Mouse (Mus musculus) macrophage (primary cell): ENCODE measurements around the gene Olfr1275. TPM values are rescaled to one million over a fixed set of nuclear protein-coding genes. Genes with fewer than 3 reads are reported as not detected.

Experiments used
- H3K27ac ChIP-seq: fragments of 350-480 bp; formaldehyde crosslinking; 2 replicates; pipeline ENCODE4 v1.9.0; 2021
- H3K36me3 ChIP-seq: fragments of 350-480 bp; formaldehyde crosslinking; 2 replicates; pipeline ENCODE4 v1.9.0; 2021; ENCODE audit errors: inconsistent target
- H3K4me3 ChIP-seq: fragments of 350-480 bp; formaldehyde crosslinking; 2 replicates; pipeline ENCODE4 v1.9.0; 2021; ENCODE audit errors: inconsistent target
- H3K79me2 ChIP-seq: fragments of 350-480 bp; formaldehyde crosslinking; 2 replicates; pipeline ENCODE4 v1.9.0; 2021; ENCODE audit errors: inconsistent target
- WGBS: methylation state at CpG from one replicate; pipeline ENCODE4 v1.1.7; 2026; ENCODE audit warnings: inconsistent platforms; ENCODE audit not compliant: missing documents; 5-methylcytosine and 5-hydroxymethylcytosine counted together
- polyA plus RNA-seq: library from polyadenylated mRNA; stranded (reverse); fragments of 250-400 nt; gene quantifications from 3 replicates; pipeline ENCODE4 v1.2.4, GENCODE M21; 2018; ENCODE audit warnings: inconsistent platforms
- total RNA-seq, 78 experiments: library from RNA; depleted of rRNA; stranded (reverse); fragments of 250-400 nt; gene quantifications; 1 replicate in 9 of 78; 2 replicates in 24 of 78; 3 replicates in 43 of 78; 4 replicates in 2 of 78; pipeline ENCODE4 v1.2.4; 2018; ENCODE audit warnings: inconsistent platforms in 56 of 78

The Olfr1275 gene
- not detected for total RNA-seq (2018; cell fraction: chromatin; rRNA removed)
- not detected for total RNA-seq (2018; cell fraction: cytosol; rRNA removed)
- total RNA-seq (2018; cell fraction: nucleus; rRNA removed): not detected
- polyA plus RNA-seq: not detected in 3 replicates

- 80% methylated on average over 1 of the region's 1 CpGs for WGBS
- H3K79me2 ChIP-seq: no peaks in the 10 kb centered on the region
- no peaks in the 10 kb centered on the region for H3K36me3 ChIP-seq
- H3K4me3 ChIP-seq: no peak within 1 kb of the TSS
- H3K27ac ChIP-seq: no peak within 1 kb of the TSS
These were observed at the start of gene Olfr1275 for GRCm38 (mm10) chr2:111235186-111235585. Gene Olfr1275 (minus strand): TSS chr2:111235286.

- 71% methylated on average over 2 of the region's 2 CpGs for WGBS
- Histone ChIP-seq H3K36me3 (no peaks in the 10 kb centered on the region), H3K27ac (no peak within 1 kb of the TSS), H3K79me2 (no peaks in the 10 kb centered on the region), H3K4me3 (no peak within 1 kb of the TSS)
These were observed 38.9 kb upstream of the Olfr1275 start, which contains the start of gene Olfr1277 for GRCm38 (mm10) chr2:111274006-111274405. Gene Olfr1277 (minus strand): TSS chr2:111274106.

GRCm38 (mm10) chr2:111254216-111254615 lies 19.1 kb upstream of the Olfr1275 start, which contains the start of gene Olfr1276:
Gene Olfr1276 (plus strand): TSS chr2:111254516.
- H3K36me3 ChIP-seq: no peaks in the 10 kb centered on the region

GRCm38 (mm10) chr2:111229502-111229901 lies 5.6 kb downstream of the Olfr1275 start, which contains the start of gene 4930430A15Rik:
Gene 4930430A15Rik (minus strand): TSS chr2:111229602.
- 86% methylated on average over 6 of the region's 6 CpGs for WGBS
- Histone ChIP-seq H3K36me3 (no peaks in the 10 kb centered on the region), H3K27ac (no peak within 1 kb of the TSS), H3K4me3 (no peak within 1 kb of the TSS), H3K79me2 (no peaks in the 10 kb centered on the region)

More at GRCm38 (mm10) chr2:111254216-111254615, 19.1 kb upstream of the Olfr1275 start, which contains the start of gene Olfr1276:
- no peak within 1 kb of the TSS for H3K4me3 ChIP-seq
- no peak within 1 kb of the TSS for H3K27ac ChIP-seq
- no peaks in the 10 kb centered on the region for H3K79me2 ChIP-seq

GRCm38 (mm10) chr2:111182068-111182467 lies 53.0 kb downstream of the Olfr1275 start:
- H3K27ac ChIP-seq: no peak overlapping the region
- no peaks in the 10 kb centered on the region for H3K79me2 ChIP-seq
- 93% methylated on average over 11 of the region's 11 CpGs for WGBS
- H3K4me3 ChIP-seq: no peak overlapping the region
- H3K36me3 ChIP-seq: no peaks in the 10 kb centered on the region

Other genes with a start within 250 kb of the Olfr1275 start
- not detected in 3 replicates for gene Gm13941, start 129.3 kb downstream of the Olfr1275 start, polyA plus RNA-seq
- not detected in 3 replicates for gene Gm15130, start 82.3 kb downstream of the Olfr1275 start, polyA plus RNA-seq
- not detected in 3 replicates for gene 4930430A15Rik, start 5.7 kb downstream of the Olfr1275 start, polyA plus RNA-seq
- not detected in 3 replicates for gene Olfr1276, start 19.2 kb upstream of the Olfr1275 start, polyA plus RNA-seq
- not detected in 3 replicates for gene Olfr1277, start 38.8 kb upstream of the Olfr1275 start, polyA plus RNA-seq
- not detected in 3 replicates for gene Olfr1278, start 54.9 kb upstream of the Olfr1275 start, polyA plus RNA-seq
- gene Olfr1279, start 65.3 kb upstream of the Olfr1275 start, polyA plus RNA-seq: not detected in 3 replicates
- gene Olfr1280, start 78.7 kb upstream of the Olfr1275 start, polyA plus RNA-seq: not detected in 3 replicates
- gene Olfr1281, start 91.2 kb upstream of the Olfr1275 start, polyA plus RNA-seq: not detected in 3 replicates
- gene Olfr1282, start 100.8 kb upstream of the Olfr1275 start, polyA plus RNA-seq: not detected in 3 replicates
- gene Olfr1283, start 131.5 kb upstream of the Olfr1275 start, polyA plus RNA-seq: not detected in 3 replicates
- not detected in 3 replicates for gene Olfr1284, start 140.2 kb upstream of the Olfr1275 start, polyA plus RNA-seq
- gene Olfr1286, start 187.8 kb upstream of the Olfr1275 start, polyA plus RNA-seq: not detected in 3 replicates
- gene Olfr1287, start 213.9 kb upstream of the Olfr1275 start, polyA plus RNA-seq: not detected in 3 replicates
- gene Olfr1288, start 238.8 kb upstream of the Olfr1275 start, polyA plus RNA-seq: not detected in 3 replicates
- not detected in 3 replicates for gene Olfr1289, start 245.5 kb upstream of the Olfr1275 start, polyA plus RNA-seq